8 mouse cellular contexts compared by ENCODE assay signal in the genomic region with DNA sequence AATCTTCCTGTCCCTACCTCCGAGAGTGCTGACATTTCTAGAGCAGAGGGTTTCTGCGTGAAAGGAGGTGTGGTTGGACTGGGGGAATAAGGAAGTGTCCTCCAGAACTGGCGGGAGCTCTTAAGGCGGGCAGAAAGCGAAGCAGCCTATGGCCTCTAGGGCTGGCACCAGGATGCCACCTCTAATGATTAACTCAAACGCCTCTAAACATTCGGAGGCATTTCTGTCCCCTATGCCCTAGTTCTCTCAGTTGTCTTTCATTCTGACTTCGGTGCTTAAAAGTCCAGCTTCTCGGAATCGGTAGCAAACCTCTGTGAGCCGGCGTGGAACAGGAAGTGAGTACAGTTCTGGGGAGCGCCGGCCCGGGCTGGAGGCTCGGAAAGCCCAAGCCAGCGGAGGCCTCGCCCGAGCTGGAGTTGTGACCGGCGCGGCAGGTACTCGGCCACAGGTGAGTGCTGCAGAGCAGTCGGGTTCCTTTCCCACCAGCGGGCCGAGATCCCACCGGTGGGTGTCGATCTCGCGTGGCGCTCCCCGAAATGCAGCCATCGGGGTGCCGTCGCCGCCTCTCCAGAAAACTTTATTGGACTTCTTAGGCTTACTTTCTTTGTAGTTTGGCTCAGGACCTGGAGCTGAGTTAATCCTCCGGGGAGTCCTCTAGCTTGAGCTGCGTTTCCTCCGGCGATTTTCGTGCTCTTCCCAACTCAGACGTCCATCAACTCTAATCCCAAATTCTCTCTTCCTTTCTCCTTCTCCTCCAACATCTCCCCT. TPM values are rescaled to one million over a fixed set of nuclear protein-coding genes. Genes with fewer than 3 reads are reported as not detected.
DNase-seq lines count a peak whose midpoint lies in the region.

Casp8 (plus strand) TSS at position 84 of the 768 bp plus-strand sequence.

- H3K9me3 ChIP-seq in embryonic facial prominence, embryonic 10.5 days: no peaks in the 10 kb centered on the region
- H3K9me3 ChIP-seq in heart, embryonic 10.5 days: no peaks in the 10 kb centered on the region

- peak within 1 kb of the TSS; percentile 86 for H3K27ac ChIP-seq in embryonic facial prominence, embryonic 10.5 days (replicated peaks)
- H3K27ac ChIP-seq in heart, embryonic 10.5 days: peak within 1 kb of the TSS; percentile 87

- H3K4me3 ChIP-seq in embryonic facial prominence, embryonic 10.5 days: peak within 1 kb of the TSS; percentile 67
- H3K4me3 ChIP-seq in heart, embryonic 10.5 days: peak within 1 kb of the TSS; percentile 84

- peaks cover 24% of the 10 kb centered on the region for H3K4me1 ChIP-seq in embryonic facial prominence, embryonic 10.5 days
- H3K4me1 ChIP-seq in heart, embryonic 10.5 days: peaks cover 4% of the 10 kb centered on the region; the same call in 1 of the 2 replicates

- peaks cover 8% of the 10 kb centered on the region for H3K36me3 ChIP-seq in embryonic facial prominence, embryonic 10.5 days (replicated peaks)
- H3K36me3 ChIP-seq in heart, embryonic 10.5 days: peaks cover 9% of the 10 kb centered on the region

- H3K27me3 ChIP-seq in embryonic facial prominence, embryonic 10.5 days (replicated peaks; ENCODE audit: low read depth, poor library complexity, severe bottlenecking): no peaks in the 10 kb centered on the region
- H3K27me3 ChIP-seq in heart, embryonic 10.5 days (ENCODE audit: insufficient read depth, poor library complexity, severe bottlenecking): no peaks in the 10 kb centered on the region

- under 1% methylated on average over 42 of the region's 42 CpGs for WGBS in embryonic facial prominence, embryonic 10.5 days
- under 1% methylated on average over 42 of the region's 42 CpGs for WGBS in heart, embryonic 10.5 days

- peak; percentile 11 to 15 for DNase-seq in layer of hippocampus, postnatal 10 days (ENCODE audit: low spot score in 2 of 2)
- DNase-seq in layer of hippocampus, adult 9-10 months (ENCODE audit: low spot score): no peak
- peak; percentile 61 for DNase-seq in embryonic facial prominence, embryonic 10.5 days (ENCODE audit: low spot score)
- DNase-seq in heart, embryonic 10.5 days (ENCODE audit: low spot score): peak; percentile 84
- peak; percentile 85 for DNase-seq in kidney, adult 9 months
- peak; percentile 65 for DNase-seq in lung, postnatal 14 days
- DNase-seq in ovary, postnatal 14 days (ENCODE audit: low spot score): peak; percentile 15
- DNase-seq in right cerebral cortex, postnatal 14 days: no peak

RNA-seq across cellular contexts. Expression of gene Casp8, which starts in this region (rescaled TPM):
- 1 to 10 TPM; 4.9 to 5.3 TPM for total RNA-seq in layer of hippocampus, postnatal 10 days (2021)
- 13.1 TPM in 2 replicates for polyA plus RNA-seq in embryonic facial prominence, embryonic 10.5 days (2016; fragmentation: Nextera tagmentation; extraction: Ambion mirVana)
- polyA plus RNA-seq in heart, embryonic 10.5 days (2016; fragmentation: Nextera tagmentation; extraction: Ambion mirVana): 24.5 and 25.0 TPM in 2 replicates

Comparison
In these comparisons a context has a peak if more than half of its experiments do, and no peak if none do; other contexts are left out.
1. DNase-seq: peak in layer of hippocampus, postnatal 10 days (2 of 2), embryonic facial prominence, embryonic 10.5 days (single experiment), heart, embryonic 10.5 days (single experiment), kidney, adult 9 months (single experiment), lung, postnatal 14 days (single experiment) and ovary, postnatal 14 days (single experiment); none in layer of hippocampus, adult 9-10 months (single experiment) and right cerebral cortex, postnatal 14 days (single experiment).